In genomic region chr6:91360998-91361397, GRCm38 (mm10) we compare ENCODE assay signal across 21 mouse cellular contexts. TPM values are rescaled to one million over a fixed set of nuclear protein-coding genes. Genes with fewer than 3 reads are reported as not detected.
DNase-seq lines count a peak whose midpoint lies in the region; ATAC-seq and TF ChIP-seq lines count a peak whose summit lies in the region.
"Had no signal": no experiment of that assay in that cellular context is flagged by ENCODE, and none has a peak within 500 bp of the region (broad histone marks: within the 10 kb centered on the region; RNA-seq: fewer than 3 reads in every experiment).

No protein-coding gene starts in this region.

- H3K4me3 ChIP-seq in cerebellum, adult 2 months (replicated peaks; ENCODE audit: insufficient read depth, low read depth, low read length) = no peak overlapping the region
- no peak overlapping the region for H3K4me3 ChIP-seq in hindbrain, postnatal 0 days (ENCODE audit: low read length)
- H3K4me3 ChIP-seq in midbrain, postnatal 0 days (ENCODE audit: low read depth, low read length) = no peak overlapping the region
- H3K4me3 ChIP-seq: embryonic facial prominence, embryonic 15.5 days; heart, embryonic 12.5 days had no signal

- no peaks in the 10 kb centered on the region for H3K36me3 ChIP-seq in hindbrain, postnatal 0 days (ENCODE audit: insufficient read depth, low read length)
- H3K36me3 ChIP-seq in midbrain, postnatal 0 days (ENCODE audit: insufficient read depth, low read length) = peaks cover 4% of the 10 kb centered on the region
- H3K36me3 ChIP-seq: embryonic facial prominence, embryonic 15.5 days; heart, embryonic 12.5 days had no signal

- no peak overlapping the region for H3K9ac ChIP-seq in hindbrain, postnatal 0 days (replicated peaks; ENCODE audit: low read length)
- H3K9ac ChIP-seq in midbrain, postnatal 0 days (replicated peaks; ENCODE audit: low read length, poor library complexity, severe bottlenecking) = no peak overlapping the region
- H3K9ac ChIP-seq: embryonic facial prominence, embryonic 15.5 days; forebrain, postnatal 0 days; heart, embryonic 12.5 days had no signal

- TF ChIP-seq CTCF in cerebellum, adult 2 months (IDR thresholded peaks at IDR 0.05; ENCODE audit: borderline replicate concordance, insufficient read depth, low read depth, low read length) = no peak
- TF ChIP-seq CTCF in hindbrain, postnatal 0 days (IDR thresholded peaks at IDR 0.05; ENCODE audit: low read depth) = no peak
- TF ChIP-seq CTCF in midbrain, postnatal 0 days (IDR thresholded peaks at IDR 0.05) = no peak

- whole genome bisulfite sequencing in cerebellum, adult 2 months = 70% methylated on average over 6 of the region's 6 CpGs
- 33% methylated on average over 6 of the region's 6 CpGs for WGBS in hindbrain, postnatal 0 days
- 28% methylated on average over 6 of the region's 6 CpGs for WGBS in midbrain, postnatal 0 days

- ATAC-seq in hindbrain, postnatal 0 days = peak; percentile 85
- ATAC-seq in midbrain, postnatal 0 days (ENCODE audit: low FRiP score) = peak; percentile 68
- no peak for ATAC-seq in megakaryocyte progenitor cell, adult 5-6 weeks (replicated peaks; ENCODE audit: poor library complexity)
- ATAC-seq: forebrain, postnatal 0 days; intestine, postnatal 0 days had no signal

- TF ChIP-seq POLR2A in cerebellum, adult 2 months (IDR thresholded peaks at IDR 0.05; ENCODE audit: borderline replicate concordance, insufficient read depth, low read length) = no peak

- no peak overlapping the region for H3K4me2 ChIP-seq in hindbrain, postnatal 0 days (ENCODE audit: low read depth, low read length)
- no peak overlapping the region for H3K4me2 ChIP-seq in midbrain, postnatal 0 days (ENCODE audit: low read depth, low read length, poor library complexity, severe bottlenecking)
- H3K4me2 ChIP-seq: embryonic facial prominence, embryonic 15.5 days; heart, embryonic 12.5 days had no signal

- no peaks in the 10 kb centered on the region for H3K27me3 ChIP-seq in cerebellum, adult 2 months (ENCODE audit: control insufficient read depth, insufficient read depth, low read length)
- no peaks in the 10 kb centered on the region for H3K27me3 ChIP-seq in hindbrain, postnatal 0 days (ENCODE audit: insufficient read depth, low read length)
- H3K27me3 ChIP-seq in midbrain, postnatal 0 days (ENCODE audit: insufficient read depth, low read length) = no peaks in the 10 kb centered on the region
- H3K27me3 ChIP-seq: embryonic facial prominence, embryonic 15.5 days had no signal

- no peaks in the 10 kb centered on the region for H3K9me3 ChIP-seq in hindbrain, postnatal 0 days (ENCODE audit: low read length)
- no peaks in the 10 kb centered on the region for H3K9me3 ChIP-seq in midbrain, postnatal 0 days (ENCODE audit: low read length)
- H3K9me3 ChIP-seq: embryonic facial prominence, embryonic 15.5 days; heart, embryonic 12.5 days had no signal

- peak overlapping the region; percentile 99 for H3K27ac ChIP-seq in cerebellum, adult 2 months (ENCODE audit: insufficient read depth, low read length)
- H3K27ac ChIP-seq in hindbrain, postnatal 0 days = peak overlapping the region; percentile 33; the same call in 1 of the 2 replicates
- H3K27ac ChIP-seq in midbrain, postnatal 0 days (ENCODE audit: low read depth, low read length) = no peak overlapping the region
- H3K27ac ChIP-seq: embryonic facial prominence, embryonic 15.5 days had no signal

- no peak for DNase-seq in cerebellum, adult 2 months
- no peak for DNase-seq in cerebellum, adult 9-10 months
- DNase-seq in embryo, embryonic 10.5 days (ENCODE audit: low spot score) = peak; percentile 52
- DNase-seq in hindbrain, postnatal 0 days (ENCODE audit: low spot score) = peak; percentile 77
- DNase-seq in midbrain, postnatal 0 days (ENCODE audit: low spot score) = peak; percentile 84
- no peak for DNase-seq in frontal cortex, postnatal 10 days (ENCODE audit: low spot score in 2 of 2)
- no peak for DNase-seq in retina, embryonic 14.5 days (ENCODE audit: low spot score)
- DNase-seq: adrenal gland, postnatal 25 days; forebrain, postnatal 0 days; gastrocnemius, postnatal 25 days; heart, postnatal 36 days; kidney, postnatal 36 days; liver; lung, adult 18-20 months; lung, postnatal 36 days had no signal

- H3K4me1 ChIP-seq in cerebellum, adult 2 months (ENCODE audit: control insufficient read depth, insufficient read depth, low read length) = peaks cover 72% of the 10 kb centered on the region
- peaks cover 11% of the 10 kb centered on the region for H3K4me1 ChIP-seq in hindbrain, postnatal 0 days (ENCODE audit: insufficient read depth, low read length)
- no peaks in the 10 kb centered on the region for H3K4me1 ChIP-seq in midbrain, postnatal 0 days (ENCODE audit: insufficient read depth, low read length)
- H3K4me1 ChIP-seq: embryonic facial prominence, embryonic 15.5 days; heart, embryonic 12.5 days had no signal

RNA-seq across cellular contexts. Expression of gene Wnt7a, which starts 50.2 kb away (rescaled TPM):
- polyA plus RNA-seq in cerebellum, adult 2 months (2012; rRNA removed) = 40.7 and 47.2 TPM in 2 replicates
- total RNA-seq in hindbrain, postnatal 0 days (2014; rRNA removed) = 10.6 and 11.4 TPM in 2 replicates
- polyA plus RNA-seq in hindbrain, postnatal 0 days (2015; fragmentation: Nextera tagmentation; extraction: Ambion mirVana) = 5.8 and 6.2 TPM in 2 replicates
- 12.9 TPM in 2 replicates for total RNA-seq in midbrain, postnatal 0 days (2014; rRNA removed)
- 6.4 and 8.5 TPM in 2 replicates for polyA plus RNA-seq in midbrain, postnatal 0 days (2015; fragmentation: Nextera tagmentation; extraction: Ambion mirVana)
- total RNA-seq in megakaryocyte progenitor cell, adult 5-6 weeks (2015) = not detected in 2 replicates
- not detected in 2 replicates for total RNA-seq in megakaryocyte progenitor cell, adult 5-6 weeks (2017)
- total RNA-seq: adrenal gland, postnatal 25 days; CH12.LX; gastrocnemius, postnatal 25 days; heart, postnatal 36 days had no signal
- polyA plus RNA-seq: intestine, postnatal 0 days; small intestine, adult 2 months had no signal

Comparison
In these comparisons a context has a peak if more than half of its experiments do, and no peak if none do; other contexts are left out.
1. DNase-seq: peak in embryo, embryonic 10.5 days (single experiment), hindbrain, postnatal 0 days (single experiment) and midbrain, postnatal 0 days (single experiment); none in cerebellum, adult 2 months (0 of 2), cerebellum, adult 9-10 months (single experiment), frontal cortex, postnatal 10 days (0 of 2) and retina, embryonic 14.5 days (single experiment).
2. RNA of gene Wnt7a, which starts 50.2 kb away (total RNA-seq): 12.9 TPM in midbrain, postnatal 0 days and 10.6 to 11.4 TPM in hindbrain, postnatal 0 days; not detected in megakaryocyte progenitor cell, adult 5-6 weeks; every median in the first group is over 10 times any median in the second.